9 mouse cellular contexts compared by ENCODE assay signal in the genomic region with DNA sequence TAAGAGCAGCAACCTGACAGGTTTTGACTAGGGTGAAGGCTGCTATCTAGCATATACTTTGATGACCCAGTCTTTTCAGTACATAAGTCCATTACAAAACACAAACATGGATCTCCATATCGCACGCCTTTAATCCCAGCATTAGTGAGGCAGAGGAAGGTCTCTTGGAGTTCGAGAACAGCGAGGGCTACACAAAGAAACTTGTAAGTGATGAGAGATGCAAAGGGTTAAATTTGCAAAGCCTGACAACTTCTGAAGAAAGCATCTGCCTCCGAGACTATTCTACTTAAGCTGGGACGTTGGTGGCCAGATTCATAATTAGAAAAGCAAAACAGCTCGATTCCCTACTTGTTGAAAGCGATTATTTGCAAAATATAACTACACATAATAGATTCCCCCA. TPM values are rescaled to one million over a fixed set of nuclear protein-coding genes. Genes with fewer than 3 reads are reported as not detected.
A peak's percentile ranks its signal among the peaks of the same experiment; 100 is the strongest.
DNase-seq lines count a peak whose midpoint lies in the region; TF ChIP-seq lines count a peak whose summit lies in the region.
"Had no signal": no experiment of that assay in that cellular context is flagged by ENCODE, and none has a peak within 500 bp of the region (broad histone marks: within the 10 kb centered on the region; RNA-seq: fewer than 3 reads in every experiment).

No protein-coding gene starts in this region.

- in situ Hi-C loops in ES-E14 (cut with MboI; ENCODE audit: low sequenced_read_pairs in 2 of 2, unreplicated experiment in 2 of 2), result no loop called here

- peaks cover 9% of the 10 kb centered on the region; the same call in 1 of the 2 replicates for H3K4me1 ChIP-seq in heart, embryonic 10.5 days
- no peaks in the 10 kb centered on the region; a peak in 2 of 4 replicates for H3K4me1 ChIP-seq in ES-E14 (ENCODE audit: control insufficient read depth in 2 of 2, insufficient read depth in 2 of 2, low read length in 2 of 2, poor library complexity in 1 of 2)
- peaks cover 17% of the 10 kb centered on the region for H3K4me1 ChIP-seq in hindbrain, embryonic 10.5 days (replicated peaks)
- peaks cover 37% of the 10 kb centered on the region for H3K4me1 ChIP-seq in megakaryocyte, embryonic 14.5 days

- no peaks in the 10 kb centered on the region for H3K27me3 ChIP-seq in heart, embryonic 10.5 days (ENCODE audit: insufficient read depth, poor library complexity, severe bottlenecking)
- no peaks in the 10 kb centered on the region for H3K27me3 ChIP-seq in hindbrain, embryonic 10.5 days (ENCODE audit: insufficient read depth, poor library complexity, severe bottlenecking)
- H3K27me3 ChIP-seq in megakaryocyte, embryonic 14.5 days (replicated peaks), result no peaks in the 10 kb centered on the region

- peak overlapping the region; percentile 86 for H3K27ac ChIP-seq in heart, embryonic 10.5 days
- H3K27ac ChIP-seq in ES-E14 (ENCODE audit: insufficient read depth, low read depth, low read length, poor library complexity, severe bottlenecking), result no peak overlapping the region; the same call in 1 of the 2 replicates
- H3K27ac ChIP-seq in hindbrain, embryonic 10.5 days, result peak overlapping the region; percentile 91

- H3K4me3 ChIP-seq in heart, embryonic 10.5 days, result peak overlapping the region; percentile 75
- peak overlapping the region; percentile 57 to 63 for H3K4me3 ChIP-seq in ES-E14 (ENCODE audit: insufficient read depth in 1 of 2, low read depth in 1 of 2, low read length in 2 of 2, poor library complexity in 1 of 2, severe bottlenecking in 1 of 2)
- H3K4me3 ChIP-seq in hindbrain, embryonic 10.5 days, result peak overlapping the region; percentile 78
- H3K4me3 ChIP-seq in megakaryocyte, embryonic 14.5 days (replicated peaks), result peak overlapping the region; percentile 95

- 5% methylated on average over 8 of the region's 8 CpGs for WGBS in heart, embryonic 10.5 days
- 6% methylated on average over 8 of the region's 8 CpGs for WGBS in hindbrain, embryonic 10.5 days

- peak overlapping the region; percentile 74; the same call in 1 of the 2 replicates for H3K9ac ChIP-seq in ES-E14 (ENCODE audit: insufficient read depth, low read depth, low read length, poor library complexity, severe bottlenecking)

- peaks cover 43% of the 10 kb centered on the region for H3K36me3 ChIP-seq in heart, embryonic 10.5 days
- peaks cover 17% of the 10 kb centered on the region for H3K36me3 ChIP-seq in ES-E14 (ENCODE audit: control insufficient read depth, insufficient read depth, low read length, poor library complexity, severe bottlenecking)
- H3K36me3 ChIP-seq in hindbrain, embryonic 10.5 days, result peaks cover 53% of the 10 kb centered on the region
- peaks cover 56% of the 10 kb centered on the region for H3K36me3 ChIP-seq in megakaryocyte, embryonic 14.5 days (replicated peaks; ENCODE audit: low read length)

- DNase-seq in heart, embryonic 10.5 days (ENCODE audit: low spot score), result no peak
- no peak for DNase-seq in heart, adult 18-20 months
- no peak for DNase-seq in ES-E14 (ENCODE audit: low read depth, low spot score)
- no peak for DNase-seq in hindbrain, embryonic 10.5 days (ENCODE audit: low spot score)
- no peak for DNase-seq in adrenal gland, adult 8-10 months
- DNase-seq in right cerebral cortex, postnatal 36 days (ENCODE audit: low spot score in 2 of 2), result no peak
- no peak for DNase-seq in urinary bladder, postnatal 14 days (ENCODE audit: low spot score)

- H3K9me3 ChIP-seq in heart, embryonic 10.5 days, result no peaks in the 10 kb centered on the region
- H3K9me3 ChIP-seq in ES-E14 (ENCODE audit: control insufficient read depth, insufficient read depth, low read depth, low read length), result no peaks in the 10 kb centered on the region
- no peaks in the 10 kb centered on the region for H3K9me3 ChIP-seq in hindbrain, embryonic 10.5 days
- H3K9me3 ChIP-seq in megakaryocyte, embryonic 14.5 days, result no peaks in the 10 kb centered on the region

TF ChIP-seq in ES-E14, 5 proteins besides CTCF, POLR2A, EP300 and RAD21:
- TF ChIP-seq CHD2 (IDR thresholded peaks at IDR 0.05; ENCODE audit: low read depth, low read length) (no peak), MAFK (IDR thresholded peaks at IDR 0.05; ENCODE audit: insufficient read depth, low read depth, low read length) (no peak), HCFC1 (IDR thresholded peaks at IDR 0.05; ENCODE audit: borderline replicate concordance, insufficient read depth, low read length) (no peak), ZC3H11A (IDR thresholded peaks at IDR 0.05; ENCODE audit: borderline replicate concordance, low read depth, low read length) (no peak), ZNF384 (IDR thresholded peaks at IDR 0.05; ENCODE audit: low read depth, low read length) (no peak)

RNA-seq across cellular contexts. Expression of gene Ing4, which starts 0.4 kb away (rescaled TPM):
- 74.4 and 84.5 TPM in 2 replicates for polyA plus RNA-seq in heart, embryonic 10.5 days (2016; fragmentation: Nextera tagmentation; extraction: Ambion mirVana)
- total RNA-seq in heart, adult 18-20 months (2021), result 10 to 100 TPM; 22.4 to 26.6 TPM
- 32.4 and 50.2 TPM in 2 replicates for total RNA-seq in ES-E14 (2012; rRNA removed)
- polyA plus RNA-seq in hindbrain, embryonic 10.5 days (2016; fragmentation: Nextera tagmentation; extraction: Ambion mirVana), result 125 and 153 TPM in 2 replicates
- polyA plus RNA-seq in megakaryocyte, embryonic 14.5 days (2012; ENCODE audit: insufficient read depth, low replicate concordance), result 16.8 and 17.7 TPM in 2 replicates
- total RNA-seq in adrenal gland, adult 8-10 months (2022), result 10 to 100 TPM; 62.7 to 74.3 (median 72.6) TPM

RNA-seq across cellular contexts. Expression of gene Acrbp, which starts 10.4 kb away (rescaled TPM):
- 4.8 and 8.0 TPM in 2 replicates for polyA plus RNA-seq in heart, embryonic 10.5 days (2016; fragmentation: Nextera tagmentation; extraction: Ambion mirVana)
- 1 to 10 TPM in 1 of 2 experiments, under 1 TPM in 1; 0.99 to 2.7 TPM for total RNA-seq in heart, adult 18-20 months (2021)
- total RNA-seq in ES-E14 (2012; rRNA removed), result 9.6 and 31.2 TPM in 2 replicates
- 13.1 and 15.5 TPM in 2 replicates for polyA plus RNA-seq in hindbrain, embryonic 10.5 days (2016; fragmentation: Nextera tagmentation; extraction: Ambion mirVana)
- polyA plus RNA-seq in megakaryocyte, embryonic 14.5 days (2012; ENCODE audit: insufficient read depth, low replicate concordance), result 8.7 and 11.3 TPM in 2 replicates
- total RNA-seq in adrenal gland, adult 8-10 months (2022), result 10 to 100 TPM in 1 of 4 experiments, 1 to 10 TPM in 3; 6.9 to 12.1 (median 9.1) TPM

RNA-seq across cellular contexts. Expression of gene Lpar5, which starts 28.6 kb away (rescaled TPM):
- polyA plus RNA-seq in heart, embryonic 10.5 days (2016; fragmentation: Nextera tagmentation; extraction: Ambion mirVana), result 0.37 and 0.38 TPM in 2 replicates
- under 1 TPM; 0.25 to 0.62 TPM for total RNA-seq in heart, adult 18-20 months (2021)
- 5.0 and 9.3 TPM in 2 replicates for total RNA-seq in ES-E14 (2012; rRNA removed)
- polyA plus RNA-seq in hindbrain, embryonic 10.5 days (2016; fragmentation: Nextera tagmentation; extraction: Ambion mirVana), result 0.10 TPM in 1 of 2 replicates, not detected in the other
- 0.62 TPM in 1 of 2 replicates, not detected in the other for polyA plus RNA-seq in megakaryocyte, embryonic 14.5 days (2012; ENCODE audit: insufficient read depth, low replicate concordance)
- 1 to 10 TPM in 1 of 4 experiments, under 1 TPM in 3; 0.73 to 1.3 (median 0.83) TPM for total RNA-seq in adrenal gland, adult 8-10 months (2022)
- polyA plus RNA-seq: C2C12 had no signal

RNA-seq across cellular contexts. Expression of gene Zfp384, which starts 30.2 kb away (rescaled TPM):
- polyA plus RNA-seq in heart, embryonic 10.5 days (2016; fragmentation: Nextera tagmentation; extraction: Ambion mirVana), result 7.9 and 14.2 TPM in 2 replicates
- total RNA-seq in heart, adult 18-20 months (2021), result 10 to 100 TPM; 20.5 to 20.6 TPM
- 25.1 and 25.6 TPM in 2 replicates for total RNA-seq in ES-E14 (2012; rRNA removed)
- 8.7 and 12.8 TPM in 2 replicates for polyA plus RNA-seq in hindbrain, embryonic 10.5 days (2016; fragmentation: Nextera tagmentation; extraction: Ambion mirVana)
- polyA plus RNA-seq in megakaryocyte, embryonic 14.5 days (2012; ENCODE audit: insufficient read depth, low replicate concordance), result 21.5 and 67.6 TPM in 2 replicates
- 10 to 100 TPM; 46.9 to 87.0 (median 56.5) TPM for total RNA-seq in adrenal gland, adult 8-10 months (2022)

RNA-seq across cellular contexts. Expression of gene Pianp, which starts 42.6 kb away (rescaled TPM):
- 0.14 TPM in 1 of 2 replicates, not detected in the other for polyA plus RNA-seq in heart, embryonic 10.5 days (2016; fragmentation: Nextera tagmentation; extraction: Ambion mirVana)
- total RNA-seq in heart, adult 18-20 months (2021), result under 1 TPM; 0.62 to 0.80 TPM
- total RNA-seq in ES-E14 (2012; rRNA removed), result 2.9 and 6.1 TPM in 2 replicates
- polyA plus RNA-seq in hindbrain, embryonic 10.5 days (2016; fragmentation: Nextera tagmentation; extraction: Ambion mirVana), result 0.85 and 2.4 TPM in 2 replicates
- polyA plus RNA-seq in megakaryocyte, embryonic 14.5 days (2012; ENCODE audit: insufficient read depth, low replicate concordance), result 2.5 and 7.7 TPM in 2 replicates
- total RNA-seq in adrenal gland, adult 8-10 months (2022), result 1 to 10 TPM in 3 of 4 experiments, under 1 TPM in 1; 0.81 to 3.8 (median 1.9) TPM
